Mouse (Mus musculus): ENCODE measurements around the gene Tmem95. TPM values are rescaled to one million over a fixed set of nuclear protein-coding genes. Genes with fewer than 3 reads are reported as not detected.

The Tmem95 gene
- polyA plus RNA-seq, 1 experiment from 2014 or later = not detected

DNA sequence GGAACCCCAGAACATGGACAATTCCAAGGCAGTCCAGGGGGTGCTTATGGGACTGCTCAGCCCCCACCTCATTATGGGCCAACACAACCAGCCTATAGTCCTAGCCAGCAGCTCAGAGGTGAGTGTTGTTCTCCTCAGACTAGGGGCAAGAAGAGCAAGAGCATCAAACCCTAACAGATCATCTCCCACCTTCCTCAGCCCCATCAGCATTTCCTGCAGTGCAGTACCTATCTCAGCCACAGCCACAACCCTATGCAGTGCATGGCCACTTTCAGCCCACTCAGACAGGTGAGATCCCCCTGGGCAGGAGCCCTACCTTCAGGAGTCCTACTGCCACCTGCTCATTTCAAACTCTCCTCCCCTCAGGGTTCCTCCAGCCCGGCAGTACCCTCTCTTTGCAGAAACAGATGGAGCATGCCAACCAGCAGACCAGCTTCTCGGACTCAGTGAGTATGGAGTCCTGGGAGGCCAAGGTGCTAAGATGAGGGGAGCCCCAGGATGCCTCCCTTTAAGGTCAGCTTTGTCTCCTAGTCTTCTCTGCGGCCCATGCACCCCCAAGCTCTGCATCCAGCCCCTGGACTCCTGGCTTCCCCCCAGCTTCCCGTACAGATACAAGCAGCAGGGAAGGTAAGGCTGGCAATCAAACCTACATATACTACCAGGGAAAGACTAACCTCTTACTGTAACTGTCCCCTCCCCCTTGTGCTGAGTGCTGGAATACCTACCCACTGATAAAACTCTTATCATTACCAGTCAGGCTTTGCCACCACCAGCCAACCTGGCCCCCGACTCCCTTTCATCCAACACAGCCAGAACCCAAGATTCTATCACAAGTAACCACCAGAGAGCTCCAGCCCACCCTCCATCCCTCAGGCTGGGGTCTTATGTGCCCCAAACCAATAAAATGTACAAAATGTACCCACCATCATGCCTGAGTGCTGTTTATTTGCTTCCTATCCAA lies 38.1 kb upstream of the Tmem95 start:
- Histone ChIP-seq H3K9me3 (ENCODE audit: control insufficient read depth) (no peaks in the 10 kb centered on the region), H3K9ac (ENCODE audit: low read depth, low read length) (no peak overlapping the region), H3K4me2 (replicated peaks; ENCODE audit: low read depth) (0 out of 2 replicates have a peak overlapping the region, but pooled peaks have one; percentile 91), H3K4me1 (replicated peaks; ENCODE audit: control insufficient read depth, insufficient read depth, low read length) (0 out of 2 replicates have a peak, but pooled peaks cover 5% of the 10 kb centered on the region), H3K27ac (ENCODE audit: low read depth, low read length) (no peak overlapping the region), H3K27me3 (replicated peaks; ENCODE audit: control insufficient read depth, insufficient read depth, low read length) (no peaks in the 10 kb centered on the region), H3K4me3 (ENCODE audit: low read depth, low read length) (no peak overlapping the region), H3K36me3 (ENCODE audit: control insufficient read depth, insufficient read depth) (peaks cover 62% of the 10 kb centered on the region)
- WGBS = 59% methylated on average over 5 of the region's 5 CpGs
- no peak for TF ChIP-seq CTCF (IDR thresholded peaks at IDR 0.05; ENCODE audit: low read depth)
- no peak for ATAC-seq

DNA sequence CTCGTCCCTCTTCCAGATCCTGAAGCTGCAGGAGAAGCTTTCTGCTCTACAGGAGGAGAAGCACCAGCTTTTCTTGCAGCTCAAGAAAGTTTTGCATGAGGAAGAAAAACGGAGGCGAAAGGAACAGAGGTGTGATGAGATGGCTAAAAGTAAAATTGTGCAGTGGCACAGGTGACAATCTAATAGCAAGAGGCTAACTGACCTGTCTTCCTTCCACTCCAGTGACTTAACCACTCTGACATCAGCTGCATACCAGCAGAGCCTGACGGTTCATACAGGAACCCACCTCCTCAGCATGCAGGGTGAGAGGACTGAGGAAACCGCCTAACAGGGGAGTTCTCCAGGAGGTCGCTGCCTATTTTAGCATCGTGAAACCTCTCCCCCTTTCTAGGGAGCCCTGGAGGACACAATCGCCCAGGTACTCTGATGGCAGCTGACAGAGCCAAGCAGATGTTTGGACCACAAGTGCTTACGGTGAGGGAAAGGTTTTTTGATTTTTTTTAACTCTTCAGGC lies 37.2 kb upstream of the Tmem95 start:
- no peak overlapping the region; the same call in 1 of the 2 replicates for H3K9ac ChIP-seq (ENCODE audit: low read depth, low read length)
- no peaks in the 10 kb centered on the region for H3K9me3 ChIP-seq (ENCODE audit: control insufficient read depth)
- H3K4me3 ChIP-seq (ENCODE audit: low read depth, low read length) = peak overlapping the region; percentile 78
- peak overlapping the region; percentile 91 for H3K4me2 ChIP-seq (replicated peaks; ENCODE audit: low read depth)
- no peak for TF ChIP-seq CTCF (IDR thresholded peaks at IDR 0.05; ENCODE audit: low read depth)
- no peak for ATAC-seq
- H3K27ac ChIP-seq (ENCODE audit: low read depth, low read length) = no peak overlapping the region
- 0 out of 2 replicates have a peak, but pooled peaks cover 5% of the 10 kb centered on the region for H3K4me1 ChIP-seq (replicated peaks; ENCODE audit: control insufficient read depth, insufficient read depth, low read length)
- 33% methylated on average over 9 of the region's 9 CpGs for WGBS
- H3K27me3 ChIP-seq (replicated peaks; ENCODE audit: control insufficient read depth, insufficient read depth, low read length) = no peaks in the 10 kb centered on the region
- peaks cover 72% of the 10 kb centered on the region for H3K36me3 ChIP-seq (ENCODE audit: control insufficient read depth, insufficient read depth)

DNA sequence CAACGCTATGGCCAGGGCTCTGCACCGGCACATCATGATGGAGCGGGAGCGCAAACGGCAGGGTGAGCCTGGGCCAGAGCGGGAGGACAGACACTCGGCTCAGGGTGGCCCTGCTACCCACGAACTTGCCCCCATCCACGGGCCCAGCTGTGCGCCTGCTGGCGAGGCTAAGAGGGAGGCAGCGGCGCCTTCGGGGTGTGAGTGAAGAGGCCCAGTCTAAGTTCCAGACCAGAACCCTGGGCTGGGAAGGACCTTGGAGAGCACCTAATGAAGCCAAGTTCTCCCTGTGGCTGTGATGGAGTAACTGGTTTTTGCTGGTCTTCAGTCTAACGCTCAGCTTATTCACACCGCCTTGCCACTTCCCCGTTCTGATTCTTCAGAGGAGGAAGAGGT lies 36.5 kb upstream of the Tmem95 start:
- ATAC-seq = peak; percentile 11; the same call in 1 of the 2 replicates
- Histone ChIP-seq H3K4me3 (ENCODE audit: low read depth, low read length) (peak overlapping the region; percentile 78), H3K4me2 (replicated peaks; ENCODE audit: low read depth) (peak overlapping the region; percentile 91), H3K4me1 (replicated peaks; ENCODE audit: control insufficient read depth, insufficient read depth, low read length) (0 out of 2 replicates have a peak, but pooled peaks cover 3% of the 10 kb centered on the region), H3K36me3 (ENCODE audit: control insufficient read depth, insufficient read depth) (peaks cover 78% of the 10 kb centered on the region), H3K9me3 (ENCODE audit: control insufficient read depth) (no peaks in the 10 kb centered on the region), H3K27me3 (replicated peaks; ENCODE audit: control insufficient read depth, insufficient read depth, low read length) (no peaks in the 10 kb centered on the region), H3K27ac (ENCODE audit: low read depth, low read length) (peak overlapping the region; percentile 78), H3K9ac (ENCODE audit: low read depth, low read length) (peak overlapping the region; percentile 78)
- WGBS = 0% methylated on average over 17 of the region's 17 CpGs
- no peak for TF ChIP-seq CTCF (IDR thresholded peaks at IDR 0.05; ENCODE audit: low read depth)

DNA sequence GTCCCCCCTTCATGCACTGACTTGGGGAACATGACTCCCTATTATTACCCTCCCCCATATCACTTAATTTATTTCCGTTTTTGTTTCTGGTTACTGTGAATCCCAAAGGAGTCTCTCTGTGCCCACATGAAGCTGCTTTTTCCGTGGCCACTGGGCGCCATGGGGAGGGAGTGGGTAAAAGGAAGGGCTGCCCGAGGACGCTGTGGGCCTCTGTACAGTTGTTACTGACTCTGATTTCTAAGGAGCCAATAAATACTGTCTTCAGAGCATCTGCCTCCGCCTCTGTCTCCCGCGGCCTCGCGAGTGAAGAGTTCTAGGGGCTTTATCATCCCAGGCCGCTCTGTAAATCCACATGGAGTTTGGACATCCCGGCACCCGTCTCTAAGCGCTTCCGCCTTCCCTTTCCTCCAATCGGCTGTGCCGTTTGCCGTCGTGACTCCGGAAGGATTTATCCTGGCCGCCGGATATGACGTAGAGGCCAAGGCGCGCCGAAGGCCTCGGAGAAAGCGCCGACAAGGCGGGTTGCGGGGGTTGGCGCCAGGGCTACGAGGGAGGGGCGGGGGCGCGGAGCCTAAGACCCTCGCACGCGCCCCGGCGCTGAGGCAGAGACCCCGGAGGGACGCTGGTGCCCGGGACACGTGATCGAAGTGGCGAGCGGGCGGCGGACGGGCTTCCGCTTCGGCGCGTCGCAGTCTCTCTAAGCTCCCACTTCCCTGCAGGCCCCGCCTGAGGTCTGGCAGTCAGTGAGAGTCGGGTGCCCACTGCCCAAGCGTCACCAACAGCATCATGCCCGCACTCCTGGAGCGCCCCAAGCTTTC lies 35.9 kb upstream of the Tmem95 start, which contains the start of gene Gps2:
Gps2 (plus strand) TSS at position 335 of the 818 bp plus-strand sequence.
- H3K9ac ChIP-seq (ENCODE audit: low read depth, low read length) = peak within 1 kb of the TSS; percentile 78
- H3K27ac ChIP-seq (ENCODE audit: low read depth, low read length) = peak within 1 kb of the TSS; percentile 78
- H3K4me3 ChIP-seq (ENCODE audit: low read depth, low read length) = peak within 1 kb of the TSS; percentile 78
- H3K4me2 ChIP-seq (replicated peaks; ENCODE audit: low read depth) = peak within 1 kb of the TSS; percentile 91
- no peak for TF ChIP-seq CTCF (IDR thresholded peaks at IDR 0.05; ENCODE audit: low read depth)
- peaks cover 80% of the 10 kb centered on the region for H3K36me3 ChIP-seq (ENCODE audit: control insufficient read depth, insufficient read depth)
- ATAC-seq = peak; percentile 85
- H3K9me3 ChIP-seq (ENCODE audit: control insufficient read depth) = no peaks in the 10 kb centered on the region
- no peaks in the 10 kb centered on the region for H3K4me1 ChIP-seq (replicated peaks; ENCODE audit: control insufficient read depth, insufficient read depth, low read length)
- WGBS = 1% methylated on average over 61 of the region's 61 CpGs
- H3K27me3 ChIP-seq (replicated peaks; ENCODE audit: control insufficient read depth, insufficient read depth, low read length) = no peaks in the 10 kb centered on the region

DNA sequence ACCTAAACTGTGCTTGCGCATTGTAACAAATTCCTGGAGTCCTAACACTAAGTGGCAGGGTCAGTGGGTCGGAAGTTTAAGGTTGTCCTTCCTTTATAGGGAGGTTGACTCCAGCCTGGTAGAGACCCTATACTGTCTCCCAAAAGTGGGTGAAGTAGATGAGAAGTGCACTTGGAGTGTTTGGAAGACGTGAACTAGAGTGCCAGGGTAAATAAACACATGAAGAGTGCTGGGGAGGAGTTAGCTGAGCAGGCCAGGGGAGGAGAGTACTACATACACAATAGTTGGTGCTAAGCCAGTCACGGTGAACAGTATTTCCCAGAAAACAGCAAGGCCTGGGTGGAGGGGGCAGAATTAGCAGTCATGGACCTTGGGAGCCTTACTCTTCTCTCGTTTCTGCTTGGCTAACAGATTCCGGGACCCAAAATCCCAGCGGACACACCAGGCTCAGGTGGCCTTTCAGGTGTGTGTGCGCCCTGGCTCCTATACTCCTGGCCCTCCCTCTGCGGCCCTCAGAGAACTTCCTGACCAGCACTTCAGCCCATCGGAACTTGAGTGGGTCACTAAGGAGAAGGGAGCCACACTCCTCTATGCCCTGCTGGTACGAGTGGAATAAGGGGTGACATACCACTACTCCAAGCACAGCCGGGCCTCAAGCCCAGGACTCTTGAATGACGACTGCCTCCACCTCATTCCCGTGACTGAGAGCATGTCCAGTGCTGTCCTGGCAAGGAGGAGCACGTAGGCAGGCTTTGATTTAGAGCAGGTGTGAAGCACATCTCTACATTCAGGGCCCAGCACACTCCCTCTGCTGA lies 35.1 kb upstream of the Tmem95 start:
- peaks cover 80% of the 10 kb centered on the region for H3K36me3 ChIP-seq (ENCODE audit: control insufficient read depth, insufficient read depth)
- H3K27me3 ChIP-seq (replicated peaks; ENCODE audit: control insufficient read depth, insufficient read depth, low read length) = no peaks in the 10 kb centered on the region
- 0 out of 2 replicates have a peak overlapping the region, but pooled peaks have one; percentile 17 for H3K27ac ChIP-seq (ENCODE audit: low read depth, low read length)
- no peaks in the 10 kb centered on the region for H3K9me3 ChIP-seq (ENCODE audit: control insufficient read depth)
- no peak for ATAC-seq
- H3K4me2 ChIP-seq (replicated peaks; ENCODE audit: low read depth) = peak overlapping the region; percentile 91
- no peaks in the 10 kb centered on the region for H3K4me1 ChIP-seq (replicated peaks; ENCODE audit: control insufficient read depth, insufficient read depth, low read length)
- peak overlapping the region; percentile 78 for H3K4me3 ChIP-seq (ENCODE audit: low read depth, low read length)
- H3K9ac ChIP-seq (ENCODE audit: low read depth, low read length) = no peak overlapping the region
- no peak for TF ChIP-seq CTCF (IDR thresholded peaks at IDR 0.05; ENCODE audit: low read depth)
- 70% methylated on average over 15 of the region's 15 CpGs for WGBS

Data from intestine, postnatal 0 days (tissue).